Mouse (Mus musculus) thymus, adult 18-20 months (tissue): ENCODE data around the gene St7l.
"Not testable (repeated sequence)": the region's sequence is repeated elsewhere in the genome, so short reads cannot be mapped to it uniquely, and the experiment has no call there.

Experiments
- DNase-seq, 2 experiments: peaks; one replicate each; pipeline ENCODE4 v3.0.0; 2022; ENCODE audit warnings: mixed read lengths in 2 of 2

The St7l gene

DNA sequence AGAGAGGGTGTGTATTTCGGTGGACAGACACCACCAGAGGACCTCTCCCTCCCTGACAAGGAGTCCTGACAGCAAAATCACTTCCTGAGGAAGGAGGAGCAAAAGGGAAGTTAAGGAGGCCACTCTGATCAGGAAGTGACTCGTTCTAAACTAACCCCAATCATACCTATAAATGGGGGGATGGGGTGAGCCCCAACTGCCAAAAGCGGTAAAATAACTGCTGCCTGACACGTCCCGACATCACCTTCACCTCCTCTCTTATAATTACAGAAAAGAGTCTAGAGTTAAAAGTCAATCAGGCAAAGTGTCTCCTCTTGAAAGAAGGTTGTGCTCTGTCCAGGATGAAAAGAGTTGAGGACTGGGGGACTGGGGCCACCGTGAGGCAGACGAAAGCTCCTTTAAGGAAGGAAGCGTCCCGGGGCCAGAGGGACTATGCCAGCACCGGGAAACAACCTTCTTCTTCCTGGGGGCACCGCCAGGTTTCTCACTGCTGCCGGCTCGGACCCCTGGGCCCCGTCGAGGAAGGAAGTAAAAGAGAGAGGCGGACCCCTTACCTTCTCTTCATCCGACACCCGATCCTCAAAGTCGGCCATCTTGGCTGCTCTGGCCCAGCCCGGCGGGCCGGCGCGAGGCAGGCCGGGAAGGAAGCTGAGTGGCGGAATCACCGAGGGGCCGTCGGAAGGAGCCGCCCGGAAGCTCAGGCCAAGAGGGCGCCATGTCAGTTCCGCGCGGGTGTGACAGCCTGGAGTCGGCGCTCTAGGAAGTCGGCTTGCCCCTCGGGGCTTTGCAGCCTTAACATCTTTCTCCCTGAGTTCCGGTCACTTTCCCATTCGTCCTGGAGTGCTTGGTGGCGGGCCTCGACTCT lies at the start of gene St7l, which contains the start of gene Capza1:
St7l (plus strand) TSS at position 220 of the 865 bp plus-strand sequence.
Capza1 (minus strand) TSS at position 720 of the 865 bp plus-strand sequence.
- peak; percentile 80 to 85 for DNase-seq

GRCm38 (mm10) chr3:104814746-104815145 lies 49.1 kb upstream of the St7l start:
- DNase-seq, result no peak

DNA sequence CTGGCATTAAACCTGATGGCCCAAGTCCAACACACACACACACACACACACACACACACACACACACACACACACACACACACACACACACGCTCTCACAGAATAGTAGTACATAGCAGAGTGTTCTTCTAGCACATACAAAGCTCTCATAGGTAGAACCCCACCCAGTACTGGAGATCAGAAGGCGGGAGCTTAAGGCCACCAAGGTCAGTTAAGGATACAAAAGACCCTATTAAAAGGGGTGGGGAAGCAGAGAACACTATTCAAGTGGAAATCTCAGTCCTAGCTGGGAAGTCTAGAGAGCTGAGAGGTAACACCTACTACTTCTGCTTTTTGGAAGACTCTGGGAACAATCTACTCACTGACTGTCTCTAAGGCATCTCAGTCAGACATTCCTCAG lies 48.5 kb upstream of the St7l start:
- no peak for DNase-seq

GRCm38 (mm10) chr3:104816130-104816529 lies 47.7 kb upstream of the St7l start:
- no peak for DNase-seq

GRCm38 (mm10) chr3:104817481-104817990 lies 46.3 kb upstream of the St7l start:
- DNase-seq, result peak; percentile 54 to 63

DNA sequence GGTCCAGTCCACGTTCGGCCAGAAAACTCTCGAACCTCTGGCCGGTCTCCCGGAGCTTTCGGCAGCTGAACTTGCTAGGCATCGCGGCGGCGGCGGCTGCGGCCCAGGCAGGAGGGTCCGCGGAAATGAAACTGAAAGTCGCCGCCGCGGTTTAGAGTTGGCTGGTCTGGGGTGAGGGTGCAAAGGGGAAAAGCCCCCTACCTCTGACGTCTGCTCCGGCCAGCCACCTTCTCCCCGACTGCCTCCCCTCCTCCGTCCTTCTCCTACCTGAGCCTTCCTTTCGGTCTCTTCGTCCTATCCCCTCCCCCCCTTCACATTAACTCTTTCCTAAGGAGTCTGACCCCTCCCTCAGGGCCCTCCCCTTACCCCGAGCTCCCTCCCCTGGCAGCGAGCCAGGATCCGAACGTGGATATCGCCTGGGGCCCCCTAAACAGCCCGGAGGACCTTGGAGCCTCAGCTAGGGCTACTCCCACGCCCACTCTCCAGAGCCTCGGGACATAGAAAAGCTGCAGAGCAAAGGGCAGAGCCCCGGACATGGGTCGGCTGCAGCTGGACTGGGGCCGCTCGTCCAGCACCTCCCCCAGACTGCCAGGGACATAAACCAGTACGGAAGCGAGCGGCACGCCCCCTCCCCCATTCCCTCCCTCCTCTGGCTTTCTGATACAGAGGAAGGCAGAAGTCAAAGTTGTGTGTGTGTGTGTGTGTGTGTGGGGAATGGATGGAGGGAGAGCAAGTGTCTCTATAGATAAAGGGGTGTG lies 45.6 kb upstream of the St7l start, which contains the start of gene Mov10:
Mov10 (minus strand) TSS at position 573 of the 758 bp plus-strand sequence.
- peak; percentile 37 to 63 for DNase-seq

- DNase-seq, result no peak
Measured at GRCm38 (mm10) chr3:104818749-104819134, 45.1 kb upstream of the St7l start.

DNA sequence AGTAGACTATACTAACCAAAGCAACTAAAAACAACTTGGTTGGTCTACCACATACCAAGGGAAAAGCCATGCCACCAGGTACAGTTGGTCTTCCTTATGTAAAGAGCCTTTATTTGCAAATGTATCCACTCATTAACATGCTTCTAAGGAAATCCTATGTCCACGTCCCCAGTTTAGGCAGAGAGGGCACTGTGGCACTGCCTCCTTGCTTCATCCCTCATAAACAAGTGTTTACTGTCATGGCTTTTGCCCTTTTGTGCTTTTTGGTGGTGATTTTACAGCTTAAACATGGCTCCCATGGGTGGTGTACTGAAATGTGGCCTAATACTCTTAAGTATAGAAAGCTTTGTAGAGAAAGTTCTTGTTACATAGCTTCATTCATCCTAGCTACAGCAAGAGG lies 43.4 kb upstream of the St7l start:
- no peak for DNase-seq

GRCm38 (mm10) chr3:104822413-104822812 lies 41.4 kb upstream of the St7l start:
- DNase-seq, result no peak

GRCm38 (mm10) chr3:104835797-104836196 lies 28.0 kb upstream of the St7l start:
- DNase-seq, result no peak

DNA sequence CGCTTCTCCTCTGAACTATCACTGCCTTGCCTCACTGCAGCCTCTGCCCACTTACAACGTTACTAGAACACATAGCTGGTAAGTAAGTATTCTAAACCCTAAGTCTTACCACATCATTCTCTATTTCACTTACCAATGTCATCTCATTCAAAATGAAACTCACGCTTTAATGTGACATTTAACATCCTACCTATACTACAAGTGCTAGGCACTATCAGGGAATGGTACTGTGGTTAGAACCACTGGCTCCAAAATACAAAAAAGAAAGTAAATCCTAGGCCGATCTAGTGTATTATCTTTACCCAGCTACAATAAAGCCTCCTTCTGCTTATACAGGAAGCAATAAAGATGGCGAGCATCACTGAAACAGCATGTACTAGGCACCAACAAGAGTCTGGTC lies 22.8 kb upstream of the St7l start:
- DNase-seq, result no peak

DNA sequence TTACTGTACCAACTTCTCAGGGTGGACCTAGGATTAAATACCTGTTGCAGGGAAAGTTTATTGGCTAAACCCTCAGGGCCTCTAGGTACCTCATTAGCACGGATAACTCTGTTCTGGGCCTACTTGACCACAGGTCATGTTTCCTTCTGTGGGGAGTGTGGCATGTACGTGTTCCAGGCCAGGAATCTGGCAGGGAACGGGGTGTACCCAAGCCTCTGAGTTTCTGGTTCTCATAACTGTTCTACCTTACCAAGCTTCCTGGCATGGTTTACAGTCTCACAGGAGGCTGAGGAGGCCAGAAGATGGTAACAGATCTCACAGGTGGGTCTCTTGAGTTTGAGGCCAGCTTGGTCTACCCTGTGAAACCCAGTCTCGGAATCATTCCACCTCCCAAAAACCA lies 17.2 kb upstream of the St7l start:
- no peak for DNase-seq

DNA sequence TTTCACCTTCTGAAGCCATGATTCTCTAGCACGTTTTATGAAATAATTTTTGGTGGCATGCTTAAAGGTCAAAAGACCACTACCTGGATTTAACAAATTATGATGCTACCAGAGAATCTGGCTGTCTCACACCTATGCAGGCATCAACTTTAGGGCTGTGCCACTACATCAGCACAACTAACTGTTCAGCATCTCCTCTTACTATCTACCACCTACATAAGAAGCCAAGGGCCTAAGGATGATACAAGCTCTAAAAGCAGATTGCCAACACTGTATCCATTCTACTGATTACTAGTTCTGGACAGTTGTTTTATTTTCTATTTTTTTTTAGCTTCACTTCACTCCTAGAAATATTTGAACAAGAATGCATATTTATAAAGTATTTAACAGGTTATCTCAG lies 9.3 kb upstream of the St7l start:
- no peak for DNase-seq

GRCm38 (mm10) chr3:104854866-104855265 lies 8.9 kb upstream of the St7l start:
- DNase-seq, result no peak

- DNase-seq, result no peak
Measured at GRCm38 (mm10) chr3:104856106-104856505, 7.7 kb upstream of the St7l start.

GRCm38 (mm10) chr3:104858560-104858959 lies 5.2 kb upstream of the St7l start:
- no peak for DNase-seq

DNA sequence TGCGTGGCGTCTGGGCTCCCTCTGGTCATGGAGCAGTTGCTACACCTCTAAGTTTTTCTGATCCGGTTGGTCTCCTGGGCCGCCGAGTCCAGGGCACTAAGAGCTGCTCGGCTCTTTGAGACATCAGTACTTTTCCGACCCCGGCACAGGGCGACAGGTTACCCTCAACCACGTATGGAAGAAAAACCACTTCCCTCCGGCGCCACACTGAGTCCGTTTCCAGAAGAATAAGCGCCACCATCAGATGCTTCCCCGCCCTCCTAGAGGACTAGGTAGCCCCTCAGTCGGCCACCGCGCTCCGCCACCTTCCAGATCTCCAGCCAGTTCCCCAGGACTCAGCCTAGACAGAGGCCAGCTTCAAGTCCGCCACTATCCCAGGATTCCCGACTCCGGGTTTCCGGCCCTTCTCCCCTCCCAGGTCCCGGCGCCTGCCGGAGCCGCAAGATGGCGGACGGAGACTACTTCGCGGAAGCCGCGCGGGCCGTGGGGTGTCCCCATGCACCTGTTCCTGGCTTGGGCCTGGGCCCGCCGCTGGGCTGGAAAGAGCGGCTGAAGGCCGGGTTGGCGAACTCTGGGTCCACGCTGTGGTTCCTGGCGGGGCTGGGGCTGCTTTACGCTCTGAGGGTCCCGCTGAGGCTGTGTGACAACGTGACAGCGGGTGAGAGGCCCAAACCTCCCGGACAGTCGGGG lies 991 bp downstream of the St7l start:
- peak; percentile 72 to 77 for DNase-seq

DNA sequence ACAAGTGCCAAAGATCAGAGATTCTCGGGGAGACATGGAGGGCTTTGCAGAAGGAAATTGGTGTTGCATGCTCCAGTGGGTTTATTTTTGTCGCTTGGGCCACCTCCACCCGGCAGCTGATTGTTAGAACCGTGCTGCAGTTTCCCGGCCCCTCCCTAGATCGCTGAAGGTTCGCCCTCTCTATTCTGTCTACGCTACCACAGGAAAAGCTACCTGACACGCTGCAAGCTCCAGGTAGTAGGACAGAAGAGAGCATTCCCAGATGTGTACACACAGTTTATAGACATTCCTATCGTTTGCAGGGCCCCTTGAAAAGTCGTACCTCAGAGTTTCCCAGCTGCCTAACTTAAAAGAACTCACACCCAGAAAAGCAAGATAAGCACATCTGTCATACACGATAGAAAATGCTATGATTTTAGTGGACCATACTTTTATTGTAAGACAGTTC lies 1.6 kb downstream of the St7l start:
- no peak for DNase-seq

DNA sequence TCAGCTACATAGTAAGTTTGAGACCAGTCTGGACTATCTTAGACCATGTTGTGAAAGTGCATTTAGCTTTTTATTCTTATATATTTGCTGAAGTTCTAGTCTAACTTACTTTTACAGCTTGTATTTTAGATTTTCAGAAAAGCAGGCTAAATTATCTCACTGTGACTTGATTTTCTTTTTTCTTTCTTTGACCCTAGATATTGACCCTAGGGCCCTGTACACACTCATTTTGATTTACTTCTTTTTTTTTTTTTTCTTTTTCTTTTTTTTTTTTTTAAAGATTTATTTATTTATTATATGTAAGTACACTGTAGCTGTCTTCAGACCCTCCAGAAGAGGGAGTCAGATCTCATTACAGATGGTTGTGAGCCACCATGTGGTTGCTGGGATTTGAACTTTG lies 2.9 kb downstream of the St7l start:
- DNase-seq, result not testable (repeated sequence)

- DNase-seq, result no peak
Measured at GRCm38 (mm10) chr3:104869611-104870010, 5.8 kb downstream of the St7l start.

DNA sequence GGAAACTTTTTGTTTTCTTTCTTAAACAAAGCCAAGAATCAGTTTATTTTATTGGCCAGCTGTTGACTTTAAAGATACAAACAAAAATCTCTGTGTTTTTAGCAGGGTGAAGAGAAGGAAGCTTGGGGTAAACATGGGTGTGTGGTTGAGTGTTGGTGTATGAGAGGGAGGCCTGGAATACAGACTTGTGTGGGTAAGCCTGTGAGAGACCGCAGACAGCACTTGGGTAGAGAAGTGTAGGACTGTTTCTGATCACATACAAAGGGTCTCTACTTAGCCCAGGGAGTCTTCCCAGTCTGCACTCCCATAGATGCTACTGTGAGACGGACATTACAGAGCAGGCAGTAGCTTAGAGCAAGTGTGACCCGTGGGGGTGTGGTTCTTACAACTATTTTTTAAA lies 24.8 kb downstream of the St7l start:
- no peak for DNase-seq

GRCm38 (mm10) chr3:104896141-104896540 lies 32.3 kb downstream of the St7l start:
- DNase-seq, result no peak

- no peak for DNase-seq
Measured at GRCm38 (mm10) chr3:104901154-104901553, 37.3 kb downstream of the St7l start.
